Mouse (Mus musculus): Measurements from ENCODE around the gene Trpc4ap. TPM values are rescaled to one million over a fixed set of nuclear protein-coding genes. Genes with fewer than 3 reads are reported as not detected.

The Trpc4ap gene
- total and polyA plus RNA-seq, 3 experiments, result 60.4 to 187 (median 161) TPM

- TF ChIP-seq POLR2AphosphoS5 (IDR thresholded peaks at IDR 0.05; ENCODE audit: borderline replicate concordance, low read depth, low read length), result no peak
- no peak for TF ChIP-seq USF1 (IDR thresholded peaks at IDR 0.05; ENCODE audit: low read depth, low read length)
- TF ChIP-seq RAD21 (IDR thresholded peaks at IDR 0.05; ENCODE audit: low read depth, low read length), result peak; percentile 93
- no peak for TF ChIP-seq TBP (IDR thresholded peaks at IDR 0.05; ENCODE audit: low read depth, low read length)
- no peak for TF ChIP-seq HCFC1 (IDR thresholded peaks at IDR 0.05; ENCODE audit: low read depth, low read length)
- TF ChIP-seq BHLHE40 (IDR thresholded peaks at IDR 0.05; ENCODE audit: borderline replicate concordance, low read depth, low read length), result no peak
- peak; percentile 93 to 98 (median 95) for TF ChIP-seq CTCF (IDR thresholded peaks at IDR 0.05 in 2 of 3, conservative IDR thresholded peaks at IDR 0.05 in 1 of 3; ENCODE audit: control insufficient read depth in 1 of 3, insufficient read depth in 1 of 3, low read depth in 2 of 3, low read length in 3 of 3, poor library complexity in 1 of 3, severe bottlenecking in 1 of 3)
- TF ChIP-seq GATA1 (IDR thresholded peaks at IDR 0.05; ENCODE audit: low read depth, low read length), result no peak
- TF ChIP-seq ZC3H11A (IDR thresholded peaks at IDR 0.05; ENCODE audit: low read depth, low read length), result peak; percentile 95
- peak; percentile 13; the same call in 1 of the 2 replicates for TF ChIP-seq SIN3A (IDR thresholded peaks at IDR 0.05; ENCODE audit: low read length)
- TF ChIP-seq MAFK (IDR thresholded peaks at IDR 0.05; ENCODE audit: borderline replicate concordance, low read depth, low read length), result no peak
- no peak for TF ChIP-seq MYC (IDR thresholded peaks at IDR 0.05; ENCODE audit: low read depth, low read length)
- TF ChIP-seq MAZ (IDR thresholded peaks at IDR 0.05; ENCODE audit: low read depth, low read length), result no peak
- no peak for TF ChIP-seq EP300 (IDR thresholded peaks at IDR 0.05; ENCODE audit: low read depth in 1 of 2, low read length in 2 of 2)
- TF ChIP-seq NELFE (IDR thresholded peaks at IDR 0.05; ENCODE audit: low read depth, low read length), result no peak
- TF ChIP-seq SMC3 (IDR thresholded peaks at IDR 0.05; ENCODE audit: low read depth, low read length), result peak; percentile 97
- no peaks in the 10 kb centered on the region for H3K79me2 ChIP-seq (ENCODE audit: control insufficient read depth, insufficient read depth, low read length, poor library complexity)
- peaks cover 0 to 16% of the 10 kb centered on the region in 2 experiments; a peak in 2 of 4 replicates for H3K4me1 ChIP-seq (ENCODE audit: control insufficient read depth in 1 of 2, insufficient read depth in 2 of 2, low read length in 2 of 2)
- no peaks in the 10 kb centered on the region for H3K9me3 ChIP-seq (replicated peaks; ENCODE audit: insufficient read depth, low read length)
- H3K27me3 ChIP-seq (ENCODE audit: control insufficient read depth in 1 of 2, insufficient read depth in 2 of 2, low read length in 2 of 2), result no peaks in the 10 kb centered on the region
- no peak overlapping the region for H3K27ac ChIP-seq (ENCODE audit: control insufficient read depth, low read depth, low read length)
- peak; percentile 82 for DNase-seq (ENCODE audit: low read depth, low spot score)
- H3K9ac ChIP-seq (ENCODE audit: control insufficient read depth, low read depth, low read length, poor library complexity, severe bottlenecking), result no peak overlapping the region
- H3K4me3 ChIP-seq (ENCODE audit: control insufficient read depth in 1 of 2, insufficient read depth in 1 of 2, low read depth in 2 of 2, low read length in 2 of 2), result no peak overlapping the region
- peaks cover 0 to 6% of the 10 kb centered on the region in 2 experiments; a peak in 2 of 4 replicates for H3K36me3 ChIP-seq (ENCODE audit: control insufficient read depth in 1 of 2, insufficient read depth in 2 of 2, low read length in 2 of 2)
Measured at GRCm38 (mm10) chr2:155619817-155620216, 72.4 kb downstream of the Trpc4ap start.

- no peak overlapping the region for H3K4me3 ChIP-seq (ENCODE audit: control insufficient read depth in 1 of 2, insufficient read depth in 1 of 2, low read depth in 2 of 2, low read length in 2 of 2)
- H3K27ac ChIP-seq (ENCODE audit: control insufficient read depth, low read depth, low read length), result no peak overlapping the region
- no peaks in the 10 kb centered on the region for H3K79me2 ChIP-seq (ENCODE audit: control insufficient read depth, insufficient read depth, low read length, poor library complexity)
- H3K9me3 ChIP-seq (replicated peaks; ENCODE audit: insufficient read depth, low read length), result no peaks in the 10 kb centered on the region
- peaks cover 0 to 10% of the 10 kb centered on the region in 2 experiments; a peak in 2 of 4 replicates for H3K4me1 ChIP-seq (ENCODE audit: control insufficient read depth in 1 of 2, insufficient read depth in 2 of 2, low read length in 2 of 2)
- no peak for TF ChIP-seq RCOR1 (IDR thresholded peaks at IDR 0.05; ENCODE audit: low read depth, low read length)
- no peak for TF ChIP-seq MEF2A (IDR thresholded peaks at IDR 0.05; ENCODE audit: extremely low read depth, insufficient replicate concordance, low read depth, low read length, poor library complexity, severe bottlenecking)
- TF ChIP-seq SIN3A (IDR thresholded peaks at IDR 0.05; ENCODE audit: low read length), result no peak
- TF ChIP-seq TAL1 (IDR thresholded peaks at IDR 0.05; ENCODE audit: low read length), result no peak
- TF ChIP-seq BHLHE40 (IDR thresholded peaks at IDR 0.05; ENCODE audit: borderline replicate concordance, low read depth, low read length), result no peak
- no peak for TF ChIP-seq UBTF (IDR thresholded peaks at IDR 0.05; ENCODE audit: borderline replicate concordance, insufficient read depth, low read depth, low read length)
- no peak for TF ChIP-seq CTCF (IDR thresholded peaks at IDR 0.05 in 2 of 3, conservative IDR thresholded peaks at IDR 0.05 in 1 of 3; ENCODE audit: control insufficient read depth in 1 of 3, insufficient read depth in 1 of 3, low read depth in 2 of 3, low read length in 3 of 3, poor library complexity in 1 of 3, severe bottlenecking in 1 of 3)
- TF ChIP-seq GATA1 (IDR thresholded peaks at IDR 0.05; ENCODE audit: low read depth, low read length), result no peak
- TF ChIP-seq POLR2AphosphoS5 (IDR thresholded peaks at IDR 0.05; ENCODE audit: borderline replicate concordance, low read depth, low read length), result no peak
- TF ChIP-seq CHD2 (IDR thresholded peaks at IDR 0.05; ENCODE audit: low read length), result no peak
- TF ChIP-seq MYC (IDR thresholded peaks at IDR 0.05; ENCODE audit: low read depth, low read length), result no peak
- TF ChIP-seq MYB (IDR thresholded peaks at IDR 0.05; ENCODE audit: low read depth, low read length), result no peak
- no peak for TF ChIP-seq RAD21 (IDR thresholded peaks at IDR 0.05; ENCODE audit: low read depth, low read length)
- TF ChIP-seq ETS1 (IDR thresholded peaks at IDR 0.05; ENCODE audit: low read depth, low read length), result no peak
- TF ChIP-seq EP300 (IDR thresholded peaks at IDR 0.05; ENCODE audit: low read depth in 1 of 2, low read length in 2 of 2), result no peak
- no peak for TF ChIP-seq MAX (IDR thresholded peaks at IDR 0.05; ENCODE audit: low read length)
- no peak for TF ChIP-seq ZKSCAN1 (IDR thresholded peaks at IDR 0.05; ENCODE audit: low read depth, low read length)
- no peak for DNase-seq (ENCODE audit: low read depth, low spot score)
- no peaks in the 10 kb centered on the region for H3K27me3 ChIP-seq (ENCODE audit: control insufficient read depth in 1 of 2, insufficient read depth in 2 of 2, low read length in 2 of 2)
- no peak overlapping the region for H3K9ac ChIP-seq (ENCODE audit: control insufficient read depth, low read depth, low read length, poor library complexity, severe bottlenecking)
- H3K36me3 ChIP-seq (ENCODE audit: control insufficient read depth in 1 of 2, insufficient read depth in 2 of 2, low read length in 2 of 2), result no peaks in the 10 kb centered on the region
Measured at GRCm38 (mm10) chr2:155616971-155617370, 75.2 kb downstream of the Trpc4ap start.
